Mouse (Mus musculus): ENCODE measurements around the gene Asxl1. TPM values are rescaled to one million over a fixed set of nuclear protein-coding genes. Genes with fewer than 3 reads are reported as not detected.

The Asxl1 gene
- 6.6 and 6.9 TPM in 2 replicates for polyA plus RNA-seq (2015; fragmentation: Nextera tagmentation; extraction: Ambion mirVana)

GRCm38 (mm10) chr2:153345454-153346220, at the start of gene Asxl1:
Gene Asxl1, plus strand, starts transcription at chr2:153345829.

Other genes with a start within 250 kb of the Asxl1 start
- gene Hck, start 237.4 kb upstream of the Asxl1 start, polyA plus RNA-seq (2015; fragmentation: Nextera tagmentation; extraction: Ambion mirVana) = 5.2 and 8.6 TPM in 2 replicates
- 41.6 and 42.8 TPM in 2 replicates for gene Tm9sf4, start 184.5 kb upstream of the Asxl1 start, polyA plus RNA-seq (2015; fragmentation: Nextera tagmentation; extraction: Ambion mirVana)
- 3.3 and 3.4 TPM in 2 replicates for gene Tspyl3, start 120.4 kb upstream of the Asxl1 start, polyA plus RNA-seq (2015; fragmentation: Nextera tagmentation; extraction: Ambion mirVana)
- gene Plagl2, start 104.4 kb upstream of the Asxl1 start, polyA plus RNA-seq (2015; fragmentation: Nextera tagmentation; extraction: Ambion mirVana) = 4.6 and 5.4 TPM in 2 replicates
- 3.5 and 3.8 TPM in 2 replicates for gene Pofut1, start 104.3 kb upstream of the Asxl1 start, polyA plus RNA-seq (2015; fragmentation: Nextera tagmentation; extraction: Ambion mirVana)
- 3.7 and 3.8 TPM in 2 replicates for gene Kif3b, start 54.4 kb upstream of the Asxl1 start, polyA plus RNA-seq (2015; fragmentation: Nextera tagmentation; extraction: Ambion mirVana)
- not detected in 2 replicates for gene 4930404H24Rik, start 147.0 kb downstream of the Asxl1 start, polyA plus RNA-seq (2015; fragmentation: Nextera tagmentation; extraction: Ambion mirVana)
- gene Nol4l, start 184.1 kb downstream of the Asxl1 start, polyA plus RNA-seq (2015; fragmentation: Nextera tagmentation; extraction: Ambion mirVana) = 5.3 and 6.1 TPM in 2 replicates